Mouse (Mus musculus): ENCODE data around the gene Armh3. TPM values are rescaled to one million over a fixed set of nuclear protein-coding genes. Genes with fewer than 3 reads are reported as not detected.

Armh3 gene
- 17.0 and 21.5 TPM in 2 replicates for polyA plus RNA-seq (2015; fragmentation: Nextera tagmentation; extraction: Ambion mirVana)

DNA sequence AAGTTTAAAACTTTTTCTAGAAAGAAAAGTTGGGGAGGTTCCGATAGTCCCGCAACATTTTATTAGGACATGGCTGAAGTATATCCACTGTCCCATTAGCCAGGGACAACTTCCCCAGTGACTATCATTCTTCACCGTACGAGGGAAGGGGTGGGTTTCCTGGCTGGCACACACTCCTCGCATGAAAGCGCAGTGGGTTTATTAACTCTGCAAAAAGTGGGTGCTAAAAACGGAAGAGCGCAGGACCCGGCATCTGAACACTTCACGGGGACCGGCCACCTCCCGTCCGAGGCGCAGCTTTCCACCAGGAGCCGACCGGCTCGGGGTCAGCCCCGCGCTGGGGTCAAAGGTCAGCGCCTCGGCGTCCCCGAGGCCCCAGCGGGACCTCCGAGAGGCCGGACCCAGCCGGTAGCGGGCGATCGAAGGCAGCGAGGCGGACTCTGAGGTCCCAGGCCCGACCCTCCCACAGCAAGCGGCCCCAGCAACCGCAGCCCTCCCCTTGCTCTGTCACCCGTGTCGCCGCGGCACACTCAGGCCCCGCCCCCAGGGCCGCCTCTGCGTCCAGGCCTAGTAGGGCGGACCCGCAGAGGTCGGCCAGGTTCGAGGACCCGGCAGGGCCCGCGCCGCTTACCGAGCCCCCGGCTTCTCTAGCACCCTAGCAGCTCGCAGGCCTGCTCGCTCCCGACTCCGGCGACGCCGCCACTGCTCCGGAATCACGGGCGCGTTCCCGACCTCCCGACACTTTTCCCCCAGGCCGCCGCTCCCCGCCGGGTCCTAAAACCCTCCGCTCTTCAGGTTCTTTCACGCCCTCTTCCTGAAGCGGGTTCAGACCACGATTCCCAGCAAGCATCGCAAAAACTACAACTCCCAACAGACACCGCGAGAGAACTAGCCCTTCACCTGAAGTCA is at the start of gene Armh3:
Gene Armh3, minus strand, starts transcription at position 704 of the 909 bp plus-strand sequence.
- peaks cover 4% of the 10 kb centered on the region; the same call in 1 of the 2 replicates for H3K27me3 ChIP-seq
- H3K36me3 ChIP-seq (ENCODE audit: poor library complexity, severe bottlenecking), result 0 out of 2 replicates have a peak, but pooled peaks cover 7% of the 10 kb centered on the region
- peaks cover 15% of the 10 kb centered on the region for H3K4me1 ChIP-seq
- H3K9ac ChIP-seq, result peak within 1 kb of the TSS; percentile 89
- peak; percentile 96 for ATAC-seq
- H3K4me2 ChIP-seq, result peak within 1 kb of the TSS; percentile 73
- WGBS, result 2% methylated on average over 72 of the region's 76 CpGs
- H3K27ac ChIP-seq, result peak within 1 kb of the TSS; percentile 90
- peak within 1 kb of the TSS; percentile 87 for H3K4me3 ChIP-seq
- peaks cover 10% of the 10 kb centered on the region for H3K9me3 ChIP-seq (replicated peaks)

DNA sequence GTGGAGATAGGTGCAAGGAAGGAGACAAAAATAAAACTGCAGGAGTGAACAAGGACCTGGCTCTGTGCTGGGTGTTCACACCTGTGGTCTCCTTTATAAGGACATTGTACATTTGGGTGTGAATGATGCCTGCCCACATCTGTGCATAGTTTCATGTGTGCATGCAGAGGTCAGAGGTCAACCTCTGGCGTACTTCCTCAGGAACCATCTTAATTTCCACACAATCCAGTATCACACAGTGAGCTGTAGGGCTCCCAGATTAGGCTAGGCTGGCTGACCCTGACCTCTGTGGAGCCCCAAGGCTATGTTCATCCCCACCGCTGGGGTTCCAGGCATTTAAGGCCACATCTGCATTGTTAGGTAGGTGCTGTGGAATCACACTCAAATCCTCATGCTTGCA is 49.1 kb upstream of the Armh3 start:
- Histone ChIP-seq H3K36me3 (ENCODE audit: poor library complexity, severe bottlenecking) (no peaks in the 10 kb centered on the region), H3K4me3 (no peak overlapping the region), H3K9ac (no peak overlapping the region), H3K4me1 (peaks cover 33% of the 10 kb centered on the region), H3K27me3 (no peaks in the 10 kb centered on the region), H3K4me2 (no peak overlapping the region), H3K27ac (0 out of 2 replicates have a peak overlapping the region, but pooled peaks have one; percentile 2), H3K9me3 (replicated peaks) (no peaks in the 10 kb centered on the region)
- ATAC-seq, result no peak
- 55% methylated on average over 2 of the region's 2 CpGs for WGBS

DNA sequence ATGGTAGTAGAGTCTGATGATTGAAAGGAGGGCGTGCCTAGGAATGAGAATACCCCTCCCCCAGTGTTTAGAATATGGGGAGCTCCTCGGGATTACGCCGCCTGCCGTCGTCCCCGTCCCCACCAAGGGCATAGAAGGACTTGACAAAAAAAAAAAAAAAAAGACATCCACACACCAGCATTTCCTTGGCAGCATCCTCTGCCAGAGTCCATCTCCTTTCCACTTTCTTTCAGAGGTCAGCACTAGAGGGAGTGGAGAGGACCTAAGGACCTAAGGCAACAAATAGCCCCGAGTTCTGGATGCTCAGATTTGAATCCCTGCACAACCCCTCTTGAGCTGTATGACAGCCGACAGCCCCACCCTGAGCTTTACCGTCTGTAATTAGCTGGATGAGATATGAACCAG is 48.3 kb upstream of the Armh3 start:
- Histone ChIP-seq H3K4me2 (peak overlapping the region; percentile 100), H3K4me1 (peaks cover 41% of the 10 kb centered on the region), H3K9ac (no peak overlapping the region), H3K27me3 (no peaks in the 10 kb centered on the region), H3K27ac (peak overlapping the region; percentile 99; the same call in 1 of the 2 replicates), H3K4me3 (0 out of 2 replicates have a peak overlapping the region, but pooled peaks have one; percentile 95), H3K36me3 (ENCODE audit: poor library complexity, severe bottlenecking) (no peaks in the 10 kb centered on the region), H3K9me3 (replicated peaks) (no peaks in the 10 kb centered on the region)
- no peak for ATAC-seq
- 5% methylated on average over 10 of the region's 10 CpGs for WGBS

GRCm38 (mm10) chr19:46045696-46046311 is 47.5 kb upstream of the Armh3 start:
- Histone ChIP-seq H3K27me3 (no peaks in the 10 kb centered on the region), H3K9ac (peak overlapping the region; percentile 99), H3K27ac (peak overlapping the region; percentile 99), H3K4me2 (peak overlapping the region; percentile 100), H3K4me1 (peaks cover 49% of the 10 kb centered on the region), H3K9me3 (replicated peaks) (no peaks in the 10 kb centered on the region), H3K4me3 (peak overlapping the region; percentile 95), H3K36me3 (ENCODE audit: poor library complexity, severe bottlenecking) (no peaks in the 10 kb centered on the region)
- 2% methylated on average over 7 of the region's 7 CpGs for WGBS
- peak; percentile 9 for ATAC-seq

- H3K4me2 ChIP-seq, result peak within 1 kb of the TSS; percentile 100
- no peaks in the 10 kb centered on the region for H3K36me3 ChIP-seq (ENCODE audit: poor library complexity, severe bottlenecking)
- under 1% methylated on average over 63 of the region's 84 CpGs for WGBS
- H3K4me1 ChIP-seq, result peaks cover 56% of the 10 kb centered on the region
- H3K4me3 ChIP-seq, result peak within 1 kb of the TSS; percentile 95
- H3K27me3 ChIP-seq, result no peaks in the 10 kb centered on the region
- peak within 1 kb of the TSS; percentile 99 for H3K9ac ChIP-seq
- no peaks in the 10 kb centered on the region for H3K9me3 ChIP-seq (replicated peaks)
- H3K27ac ChIP-seq, result peak within 1 kb of the TSS; percentile 99
- ATAC-seq, result peak; percentile 59
These were observed 46.9 kb upstream of the Armh3 start, which contains the start of gene Ldb1 for GRCm38 (mm10) chr19:46044993-46045695. Ldb1 (minus strand) TSS chr19:46045214.

DNA sequence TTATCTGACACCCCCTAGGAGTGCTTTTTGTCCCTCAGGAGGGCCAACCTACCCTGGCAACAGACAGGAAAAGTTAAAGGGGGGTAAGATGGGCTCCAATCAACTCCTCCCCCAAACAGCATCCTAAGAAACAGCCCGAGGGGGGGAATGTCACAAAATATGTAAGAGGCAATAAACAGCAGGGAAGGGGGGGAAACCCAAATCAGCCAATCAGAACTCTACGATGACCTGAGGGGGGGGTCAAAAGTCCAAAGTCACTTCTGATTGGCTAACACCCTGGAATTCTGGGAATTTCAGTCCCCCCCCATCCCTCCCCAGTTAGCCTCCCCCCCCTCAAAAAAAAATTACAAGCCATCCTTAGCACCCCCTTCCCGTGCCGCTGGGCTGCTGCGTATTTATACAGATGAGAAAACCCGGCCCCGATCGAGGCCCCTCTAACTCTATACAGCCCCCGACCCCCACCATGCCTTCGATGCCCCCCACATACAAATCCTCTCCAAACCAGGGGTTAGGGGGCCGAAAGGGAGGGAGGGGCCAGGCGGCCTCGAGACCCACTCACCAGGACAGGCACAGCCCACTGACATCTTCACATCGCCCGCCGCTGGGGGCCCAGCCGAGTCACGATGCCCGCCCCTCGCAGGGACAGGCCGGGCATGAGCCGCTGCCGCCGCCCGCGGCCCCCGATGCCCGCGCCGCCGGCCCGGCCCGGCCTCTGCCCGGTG is 46.1 kb upstream of the Armh3 start, which contains the start of gene Pprc1:
Gene Pprc1, plus strand, starts transcription at position 616 of the 722 bp plus-strand sequence.
- ATAC-seq, result no peak
- Histone ChIP-seq H3K9me3 (replicated peaks) (no peaks in the 10 kb centered on the region), H3K27ac (peak within 1 kb of the TSS; percentile 99), H3K36me3 (ENCODE audit: poor library complexity, severe bottlenecking) (no peaks in the 10 kb centered on the region), H3K9ac (peak within 1 kb of the TSS; percentile 99), H3K4me1 (peaks cover 61% of the 10 kb centered on the region), H3K4me3 (peak within 1 kb of the TSS; percentile 95), H3K27me3 (no peaks in the 10 kb centered on the region), H3K4me2 (peak within 1 kb of the TSS; percentile 100)
- WGBS, result under 1% methylated on average over 23 of the region's 34 CpGs

GRCm38 (mm10) chr19:46043380-46043779 is 45.1 kb upstream of the Armh3 start:
- peak overlapping the region; percentile 95 for H3K4me3 ChIP-seq
- H3K4me2 ChIP-seq, result peak overlapping the region; percentile 100
- peak overlapping the region; percentile 99 for H3K27ac ChIP-seq
- no peak for ATAC-seq
- peaks cover 62% of the 10 kb centered on the region for H3K4me1 ChIP-seq
- H3K9me3 ChIP-seq (replicated peaks), result no peaks in the 10 kb centered on the region
- H3K27me3 ChIP-seq, result no peaks in the 10 kb centered on the region
- H3K36me3 ChIP-seq (ENCODE audit: poor library complexity, severe bottlenecking), result no peaks in the 10 kb centered on the region
- WGBS, result 58% methylated on average over 7 of the region's 7 CpGs
- peak overlapping the region; percentile 99; the same call in 1 of the 2 replicates for H3K9ac ChIP-seq

- Histone ChIP-seq H3K4me1 (peaks cover 70% of the 10 kb centered on the region), H3K36me3 (ENCODE audit: poor library complexity, severe bottlenecking) (no peaks in the 10 kb centered on the region)
- WGBS, result 1% methylated on average over 6 of the region's 6 CpGs
These were observed 44.3 kb upstream of the Armh3 start for GRCm38 (mm10) chr19:46042476-46043011.

GRCm38 (mm10) chr19:46041933-46042475 is 43.7 kb upstream of the Armh3 start:
- peaks cover 76% of the 10 kb centered on the region for H3K4me1 ChIP-seq
- H3K9ac ChIP-seq, result peak overlapping the region; percentile 99
- peak; percentile 52 for ATAC-seq
- no peaks in the 10 kb centered on the region for H3K36me3 ChIP-seq (ENCODE audit: poor library complexity, severe bottlenecking)
- H3K4me3 ChIP-seq, result peak overlapping the region; percentile 95
- no peaks in the 10 kb centered on the region for H3K9me3 ChIP-seq (replicated peaks)
- peak overlapping the region; percentile 99 for H3K27ac ChIP-seq
- 2% methylated on average over 14 of the region's 14 CpGs for WGBS
- peak overlapping the region; percentile 100 for H3K4me2 ChIP-seq
- no peaks in the 10 kb centered on the region for H3K27me3 ChIP-seq

More at GRCm38 (mm10) chr19:46042476-46043011, 44.3 kb upstream of the Armh3 start:
- Histone ChIP-seq H3K9ac (peak overlapping the region; percentile 99), H3K27ac (peak overlapping the region; percentile 99), H3K4me2 (peak overlapping the region; percentile 100), H3K27me3 (no peaks in the 10 kb centered on the region), H3K9me3 (replicated peaks) (no peaks in the 10 kb centered on the region), H3K4me3 (peak overlapping the region; percentile 95)
- peak; percentile 62 for ATAC-seq

- H3K4me2 ChIP-seq, result peak overlapping the region; percentile 100
- H3K9me3 ChIP-seq (replicated peaks), result no peaks in the 10 kb centered on the region
- H3K4me1 ChIP-seq, result peaks cover 77% of the 10 kb centered on the region
- WGBS, result 10% methylated on average over 7 of the region's 7 CpGs
- H3K4me3 ChIP-seq, result peak overlapping the region; percentile 95
- H3K27me3 ChIP-seq, result no peaks in the 10 kb centered on the region
- peak; percentile 0; the same call in 1 of the 2 replicates for ATAC-seq
- H3K9ac ChIP-seq, result peak overlapping the region; percentile 99
- peaks cover 1% of the 10 kb centered on the region for H3K36me3 ChIP-seq (ENCODE audit: poor library complexity, severe bottlenecking)
- H3K27ac ChIP-seq, result peak overlapping the region; percentile 99
These were observed 43.1 kb upstream of the Armh3 start for GRCm38 (mm10) chr19:46041299-46041932.
